Mouse (Mus musculus) adrenal gland, adult 2 months (tissue): ENCODE data around the gene Kank4. TPM values are rescaled to one million over a fixed set of nuclear protein-coding genes. Genes with fewer than 3 reads are reported as not detected.
"Not testable (repeated sequence)": the region's sequence is repeated elsewhere in the genome, so short reads cannot be mapped to it uniquely, and the experiment has no call there.

Source experiments
- DNase-seq: peaks from one replicate; pipeline ENCODE4 v3.0.0; 2021
- polyA plus RNA-seq: library from polyadenylated mRNA; depleted of rRNA; stranded (reverse); fragments of >200 nt; gene quantifications from 2 replicates; pipeline ENCODE4 v1.2.3, GENCODE M21; 2012
- total RNA-seq, 2 experiments: library from RNA; stranded (reverse); gene quantifications; 2 replicates each; pipeline ENCODE4 v1.2.3; 2021

Kank4 gene
- total and polyA plus RNA-seq, 3 experiments, result 2.2 to 3.9 (median 2.8) TPM

DNA sequence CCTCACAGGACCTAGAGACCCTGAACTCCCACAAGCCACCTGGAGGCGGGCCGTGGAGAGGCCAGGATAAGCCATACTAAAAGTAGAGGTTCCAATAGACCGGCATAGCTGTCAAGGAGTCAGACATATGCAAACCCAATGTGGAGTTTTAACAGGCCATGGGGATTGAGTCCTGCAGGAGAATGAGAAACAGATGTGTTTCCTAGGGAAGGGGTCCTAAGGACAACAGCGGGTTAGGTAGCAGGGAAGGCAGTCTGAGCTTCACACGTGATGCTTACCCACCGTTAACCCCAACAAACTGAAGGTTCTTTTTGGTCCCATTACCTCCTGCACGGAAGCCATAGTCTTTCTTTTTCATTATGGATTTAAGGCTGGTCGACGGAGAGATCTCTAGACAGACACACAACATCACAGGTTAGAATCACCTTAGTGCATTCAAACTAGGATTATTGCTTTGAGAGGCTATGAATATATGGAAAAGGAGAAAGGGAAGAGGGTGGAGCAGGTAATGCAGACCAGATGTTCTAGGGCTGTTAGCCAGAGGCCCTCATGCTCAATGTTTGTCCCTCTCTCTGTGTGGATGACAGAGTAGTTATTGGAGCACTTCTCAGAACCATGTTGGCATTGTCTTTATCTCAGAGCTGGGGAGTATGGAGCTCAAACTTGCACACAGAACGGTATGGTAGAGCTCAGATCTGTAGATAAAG is 40.5 kb downstream of the Kank4 start:
- DNase-seq, result no peak

DNA sequence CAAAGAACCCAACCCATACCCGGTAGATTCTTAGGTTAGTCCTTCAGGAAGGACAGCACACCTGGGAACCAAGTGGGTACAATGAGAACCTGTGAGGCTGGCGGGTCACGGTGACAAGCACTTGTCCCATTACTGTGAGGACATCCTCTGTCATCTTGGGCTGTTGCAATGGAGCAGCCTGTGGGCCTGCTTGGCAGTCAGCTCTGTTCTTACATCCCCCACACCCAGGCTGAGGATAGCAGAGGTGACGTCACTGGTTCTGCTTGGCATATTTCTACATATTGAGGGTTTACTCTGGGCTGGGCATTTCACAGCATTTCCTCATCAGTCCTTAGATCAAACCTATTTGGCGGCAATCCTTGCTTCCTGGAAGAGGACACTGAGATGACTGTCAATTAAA is 43.6 kb downstream of the Kank4 start:
- DNase-seq, result no peak

DNA sequence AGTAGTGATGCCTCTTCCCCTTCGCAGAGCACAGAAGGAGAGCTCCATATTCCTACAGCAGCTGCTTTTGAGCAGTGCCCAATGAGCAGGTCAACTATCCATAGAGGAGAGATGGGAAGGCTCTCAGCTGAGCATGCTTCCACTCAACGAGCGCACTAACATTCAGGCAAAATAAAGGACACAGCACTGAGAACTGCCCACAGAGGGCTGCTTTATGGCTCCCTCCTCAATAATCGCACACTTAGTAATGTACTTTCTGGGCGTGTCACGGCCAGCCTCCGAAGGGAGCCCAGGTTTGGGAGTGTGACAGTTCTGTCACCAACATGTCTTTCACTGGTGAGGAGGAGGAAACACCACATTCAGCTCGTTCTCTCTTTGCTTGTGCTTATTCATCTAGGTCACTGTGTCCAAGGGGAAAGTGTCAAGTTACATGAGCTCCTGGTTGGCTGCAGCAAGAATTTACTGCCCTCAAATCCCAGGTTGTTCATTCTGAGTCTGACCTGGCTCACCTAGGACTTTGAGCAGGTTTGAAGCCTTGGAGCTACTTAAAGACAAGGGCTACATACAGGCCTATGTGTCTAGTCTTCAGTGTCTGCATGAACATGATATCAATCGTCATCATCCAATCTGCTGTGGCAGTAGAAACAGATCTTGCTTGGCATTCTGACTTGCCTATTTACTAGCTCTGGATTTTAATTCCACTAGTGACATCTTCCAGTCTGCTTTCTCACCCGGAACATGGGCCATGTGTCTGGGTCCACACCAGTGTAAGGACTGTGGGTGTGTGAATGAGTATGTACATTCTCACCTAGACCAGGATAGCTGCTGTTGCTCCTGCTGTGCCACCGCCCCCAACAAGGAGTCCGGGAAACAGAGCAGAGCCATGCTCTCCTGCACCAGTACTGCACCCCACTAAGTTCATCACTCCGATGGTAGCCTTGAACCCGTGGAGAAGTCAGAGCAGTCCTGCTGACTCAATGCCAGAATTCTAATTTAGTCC is 49.9 kb downstream of the Kank4 start:
- no peak for DNase-seq

DNA sequence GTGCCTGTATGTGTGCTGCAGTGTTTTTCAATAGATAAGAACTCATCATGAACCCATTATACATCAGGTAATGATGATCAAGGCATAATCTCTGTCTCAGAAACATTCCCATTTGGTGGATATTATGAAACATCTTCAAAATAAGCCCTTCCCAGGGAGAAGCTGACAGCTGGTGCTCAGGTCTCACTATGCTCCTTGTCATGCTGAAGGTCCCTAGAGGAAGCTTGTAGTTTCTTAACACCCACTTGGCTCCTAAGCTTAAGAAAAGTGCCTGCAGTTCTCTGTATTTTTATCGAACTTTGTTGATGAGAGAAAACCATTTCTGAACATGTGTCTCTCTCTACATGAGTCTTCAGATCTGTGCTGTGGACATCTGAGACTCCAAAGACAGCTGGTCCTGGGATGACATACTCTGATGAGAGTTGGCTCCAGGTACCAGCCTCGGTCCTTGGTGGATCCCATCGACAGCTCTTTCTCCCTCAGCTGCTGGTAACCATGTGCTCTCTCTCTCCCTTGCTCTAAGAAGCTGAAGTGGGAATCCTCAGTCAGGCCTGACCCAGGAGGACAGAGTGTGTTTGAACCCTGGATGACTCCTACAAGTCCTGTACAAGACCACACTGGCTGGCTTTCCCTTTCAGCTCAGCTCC is 58.3 kb downstream of the Kank4 start:
- DNase-seq, result no peak

DNA sequence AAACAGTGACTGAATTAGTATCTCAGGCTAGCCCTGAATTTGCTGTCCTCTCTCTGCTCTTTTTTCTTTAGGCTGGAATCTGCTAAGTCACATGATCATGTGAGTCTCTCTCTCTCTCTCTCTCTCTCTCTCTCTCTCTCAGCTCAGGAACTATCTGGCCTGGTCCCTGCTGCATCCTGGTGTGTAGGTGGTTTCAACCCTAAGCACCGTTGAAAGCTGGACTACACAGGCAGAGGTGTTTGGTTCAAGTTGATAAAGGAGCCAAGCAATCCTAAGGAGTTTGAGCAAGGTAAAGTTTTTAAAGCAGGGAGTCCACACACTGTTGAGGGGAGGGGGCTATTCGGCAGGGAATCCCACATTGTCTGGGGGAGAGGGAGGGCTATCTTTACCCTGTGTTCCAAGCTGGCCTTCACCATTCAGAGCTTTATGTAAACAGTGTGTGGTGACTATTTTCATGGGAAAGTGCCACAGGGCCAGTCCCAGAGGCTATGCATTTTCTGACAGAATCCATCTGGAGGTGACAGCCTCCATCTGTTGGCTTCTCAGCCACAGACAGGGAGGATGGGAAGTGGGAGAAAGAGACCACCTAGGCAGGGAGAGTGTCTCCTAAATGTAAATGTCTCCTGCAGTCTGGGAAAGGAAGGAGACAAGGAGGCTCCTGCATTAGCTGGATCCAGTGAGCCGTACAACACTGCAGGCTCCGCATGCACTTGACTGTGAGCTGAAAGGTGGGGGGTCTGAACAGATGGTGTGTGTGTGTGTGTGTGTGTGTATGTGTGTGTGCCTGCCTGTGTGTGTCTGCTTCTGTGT is 59.1 kb downstream of the Kank4 start:
- no peak for DNase-seq

DNA sequence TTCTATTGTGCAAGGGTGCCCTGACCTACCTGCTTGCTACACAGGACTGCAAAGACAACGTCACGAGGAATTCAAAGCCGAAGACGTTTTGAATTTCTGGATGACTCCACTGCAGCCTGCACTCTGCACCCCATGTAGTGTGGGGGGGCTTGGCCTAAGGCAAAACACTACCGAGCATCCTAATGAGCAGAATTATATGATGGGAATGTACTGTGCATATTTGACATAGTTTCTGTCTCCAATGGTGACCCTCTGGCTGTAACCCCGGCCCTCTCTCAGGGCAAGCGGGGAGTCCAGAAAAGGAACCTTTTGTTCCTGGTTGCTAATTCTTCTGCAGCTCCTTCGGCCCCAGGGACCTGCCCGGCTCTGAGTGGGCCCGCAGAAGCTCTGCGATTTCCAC is 61.2 kb downstream of the Kank4 start:
- no peak for DNase-seq

DNA sequence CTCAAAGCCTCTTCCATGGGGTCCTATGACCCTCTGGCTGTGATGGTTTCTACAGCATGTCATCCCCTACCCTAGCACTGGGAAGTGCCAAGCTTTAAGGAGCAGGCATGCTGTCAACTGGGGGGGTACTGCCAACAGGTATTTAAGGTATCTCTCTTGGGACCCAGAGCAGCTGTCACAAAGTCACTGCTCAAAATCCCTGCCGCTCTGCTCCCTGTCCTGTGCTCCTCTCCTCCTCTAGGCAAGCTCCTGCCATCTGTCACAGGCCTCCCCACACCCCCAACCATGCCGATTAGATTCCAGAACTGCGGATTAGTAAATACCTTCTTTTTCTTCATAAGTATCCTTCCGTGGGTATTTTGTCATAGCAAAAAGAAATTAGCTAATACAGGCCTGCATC is 62.9 kb downstream of the Kank4 start:
- DNase-seq, result no peak

DNA sequence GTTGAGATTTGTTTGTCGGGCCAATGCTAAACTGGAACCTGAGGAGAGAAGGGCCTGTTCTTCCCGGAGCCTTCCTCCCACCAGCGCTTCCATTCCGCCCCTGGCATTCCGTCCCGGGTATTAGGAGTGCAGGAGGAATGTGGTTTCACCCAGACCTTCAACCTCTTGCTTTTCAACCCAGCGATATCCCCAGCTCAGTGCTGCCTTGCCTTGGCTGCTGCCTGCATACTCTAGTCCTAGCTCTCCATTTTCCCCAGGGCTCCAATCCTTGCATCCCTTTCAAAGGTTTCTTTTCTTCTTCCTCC is 73.5 kb downstream of the Kank4 start:
- DNase-seq, result no peak

DNA sequence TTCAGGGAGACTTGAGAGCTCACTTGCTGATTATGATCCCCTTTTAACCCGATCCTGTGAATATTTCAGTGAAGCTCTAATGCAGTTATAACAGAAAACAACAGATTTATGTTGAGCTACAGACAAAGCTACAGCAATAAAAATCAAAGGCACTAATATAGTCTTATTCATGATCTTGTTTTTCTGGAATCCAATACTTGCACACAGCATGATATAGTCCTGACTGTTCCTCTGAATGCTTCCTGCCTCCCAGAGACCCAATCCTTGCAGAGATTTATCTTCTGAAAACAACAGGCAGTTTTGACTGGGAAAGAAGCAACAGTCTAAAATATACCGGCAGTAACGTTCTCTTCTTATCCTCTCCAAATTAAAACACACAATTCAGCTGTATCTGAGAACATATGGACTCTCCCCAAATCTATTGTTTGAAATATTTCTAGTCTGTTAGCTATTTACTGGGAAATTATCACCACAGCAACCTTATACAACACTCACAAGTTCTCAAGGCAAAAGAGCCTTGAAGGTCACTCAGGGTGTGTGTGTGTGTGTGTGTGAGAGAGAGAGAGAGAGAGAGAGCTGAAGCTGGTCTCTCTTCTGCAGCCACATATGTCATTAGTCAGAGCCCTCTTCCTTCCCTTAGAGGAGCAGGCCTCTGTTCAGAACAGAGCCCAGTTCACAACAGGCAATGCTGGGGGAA is 74.0 kb downstream of the Kank4 start:
- no peak for DNase-seq

DNA sequence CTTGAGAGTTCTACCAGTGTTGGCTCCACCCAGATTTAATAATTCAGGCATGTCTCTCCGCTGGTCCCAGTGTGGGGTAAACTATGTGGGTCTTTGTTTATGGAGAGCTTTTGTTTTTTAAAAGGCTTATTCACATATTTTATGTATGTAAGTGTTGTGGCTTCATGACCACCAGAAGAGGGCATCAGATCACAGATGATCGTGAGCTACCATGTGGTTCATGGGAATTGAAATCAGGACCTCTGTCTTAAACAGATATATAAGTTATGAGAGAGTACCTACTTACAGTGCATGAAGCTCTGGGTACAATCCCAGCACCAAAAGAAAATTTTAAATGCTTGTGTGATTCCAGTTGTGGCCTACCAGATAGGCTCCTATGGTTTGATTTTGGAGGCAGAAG is 77.6 kb downstream of the Kank4 start:
- no peak for DNase-seq

DNA sequence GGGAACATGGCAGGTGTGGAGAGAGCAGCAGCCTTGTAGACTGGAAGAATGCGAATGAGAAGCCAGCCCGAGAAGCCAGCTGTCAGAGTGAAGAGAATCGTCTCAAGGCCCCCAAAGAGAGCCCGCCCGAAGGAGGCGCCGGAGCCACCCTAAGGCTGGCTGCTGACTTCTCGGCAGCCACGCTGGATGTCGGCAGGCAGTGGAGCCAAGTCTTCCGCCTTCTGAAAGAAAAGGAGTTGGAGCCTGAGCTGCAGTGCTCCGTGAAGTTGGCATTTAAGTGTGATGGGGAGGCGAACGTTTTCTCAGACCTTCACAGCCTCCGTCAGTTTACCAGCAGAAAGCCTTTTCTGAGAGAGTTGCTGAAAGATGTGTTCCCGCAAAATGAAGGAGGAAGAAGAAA is 83.7 kb downstream of the Kank4 start:
- no peak for DNase-seq

DNA sequence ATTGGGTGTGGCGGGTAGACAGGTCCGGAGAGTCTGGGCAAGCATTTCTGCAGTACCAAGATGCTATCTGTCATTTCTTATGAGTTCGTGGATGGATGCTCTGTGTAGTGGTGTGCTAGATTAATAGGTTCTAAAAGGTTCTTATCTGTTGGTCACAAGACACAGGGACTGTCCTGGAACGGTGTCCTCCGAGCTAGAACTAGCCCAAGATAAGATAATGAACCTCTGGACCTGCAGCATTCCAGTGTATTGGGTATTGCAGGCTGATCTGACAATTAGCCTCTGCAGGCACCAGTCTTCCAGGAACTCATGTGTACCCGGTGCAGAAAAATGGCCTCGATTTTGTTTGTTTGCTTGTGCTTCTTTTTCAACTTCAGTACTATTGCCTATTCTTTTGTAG is 88.6 kb downstream of the Kank4 start:
- no peak for DNase-seq

DNA sequence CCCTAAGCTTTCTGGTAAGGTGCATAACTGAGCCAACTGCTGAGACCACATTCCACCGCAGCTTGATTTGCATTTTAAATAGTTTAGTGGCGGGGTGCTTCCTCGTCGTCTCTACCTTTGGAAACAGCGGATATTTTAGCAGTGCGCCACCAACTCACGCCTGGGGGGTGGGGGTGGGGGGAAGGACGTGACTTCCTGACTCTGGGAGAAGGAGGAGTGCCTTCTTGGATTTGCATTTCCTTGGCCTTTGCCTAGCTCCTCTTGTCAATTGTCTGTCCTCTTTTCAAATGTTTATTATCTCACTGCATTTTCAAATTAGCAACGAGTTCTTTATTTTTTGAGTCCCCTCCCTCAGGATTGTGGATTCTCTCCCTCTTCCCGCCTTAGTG is 89.4 kb downstream of the Kank4 start:
- DNase-seq, result no peak

DNA sequence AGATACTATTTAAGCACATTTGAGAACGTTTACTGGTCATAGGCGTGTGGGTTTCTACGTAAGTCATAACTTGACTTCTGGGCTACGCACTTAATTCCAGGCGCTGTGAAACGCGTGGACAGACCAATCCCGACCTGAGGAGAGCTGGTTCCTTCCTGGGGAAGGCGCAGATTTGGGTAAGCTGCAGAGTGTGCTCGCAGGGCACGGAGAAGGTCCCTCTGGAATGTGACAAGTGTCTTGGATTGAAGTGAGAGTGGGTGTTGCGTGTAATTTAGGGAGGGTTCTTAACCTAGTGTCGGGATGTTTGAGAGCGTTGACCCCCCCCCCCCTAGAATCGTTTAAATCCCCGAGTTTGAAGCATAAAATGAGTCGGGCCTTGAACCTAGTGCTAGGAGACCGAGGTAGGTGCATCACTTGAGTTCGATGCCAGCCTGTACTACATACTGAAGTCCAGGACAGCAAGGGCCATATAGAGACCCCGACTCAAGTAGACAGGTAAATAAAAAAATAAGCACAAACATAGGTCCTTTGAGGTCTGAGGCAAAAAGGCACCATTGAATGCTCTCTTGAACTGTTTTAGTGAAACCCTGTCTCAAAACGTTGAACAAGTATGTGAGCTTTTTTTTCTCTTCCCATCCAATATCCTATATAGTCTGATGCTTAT is 89.9 kb downstream of the Kank4 start:
- DNase-seq, result no peak

DNA sequence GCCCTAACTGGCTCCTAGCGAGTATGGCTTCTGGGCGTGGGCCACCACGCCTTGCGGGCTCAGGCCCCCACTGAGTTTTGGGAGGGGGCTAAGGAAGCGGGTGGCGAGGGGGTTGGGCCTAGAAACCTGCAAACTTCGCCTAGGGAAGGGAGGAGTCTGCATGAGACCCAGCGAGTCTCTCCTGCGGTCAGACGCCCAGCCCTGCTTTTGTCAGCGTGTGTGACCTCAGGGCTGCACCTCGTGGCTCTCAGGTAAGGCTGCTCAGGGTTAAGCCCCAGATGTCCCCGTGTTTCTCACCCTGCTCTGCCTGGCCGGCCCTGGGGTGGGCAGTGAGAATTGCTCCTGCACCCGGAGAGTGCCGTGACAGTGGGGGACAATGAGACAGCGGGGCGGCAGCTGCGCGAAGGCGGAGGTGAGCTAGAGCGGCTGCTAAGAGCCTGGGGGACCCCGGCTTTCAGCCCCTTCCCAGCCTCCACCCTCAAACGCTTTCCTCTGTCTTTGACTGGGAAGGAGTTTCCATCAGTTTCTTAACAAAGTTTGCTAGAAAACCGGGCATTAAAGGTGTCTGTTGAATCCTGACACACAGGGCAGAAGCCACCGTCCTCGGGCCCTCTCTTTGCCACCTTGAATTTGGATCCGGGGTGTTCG is 90.6 kb downstream of the Kank4 start, which contains the start of gene L1td1:
Gene L1td1 (plus strand): TSS at position 145 of the 648 bp plus-strand sequence.
- DNase-seq, result no peak

DNA sequence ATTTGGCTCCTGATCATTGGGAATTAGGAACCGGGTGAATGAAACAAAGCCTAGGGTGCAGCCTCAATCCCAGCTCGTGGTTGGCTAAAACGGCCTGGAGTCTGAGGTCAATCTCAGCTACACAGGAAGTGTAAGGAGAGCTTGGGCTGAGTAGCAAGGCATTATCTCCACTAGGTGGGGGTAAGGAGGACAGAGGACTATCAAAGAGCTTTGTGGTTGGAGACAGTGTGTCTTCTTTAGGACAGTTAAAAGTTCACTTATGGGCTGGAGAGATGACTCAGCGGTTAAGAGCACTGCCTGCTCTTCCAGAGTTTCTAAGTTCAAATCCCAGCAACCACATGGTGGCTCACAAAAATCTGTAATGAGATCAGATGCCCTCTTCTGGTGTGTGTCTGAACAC is 91.9 kb downstream of the Kank4 start:
- no peak for DNase-seq

DNA sequence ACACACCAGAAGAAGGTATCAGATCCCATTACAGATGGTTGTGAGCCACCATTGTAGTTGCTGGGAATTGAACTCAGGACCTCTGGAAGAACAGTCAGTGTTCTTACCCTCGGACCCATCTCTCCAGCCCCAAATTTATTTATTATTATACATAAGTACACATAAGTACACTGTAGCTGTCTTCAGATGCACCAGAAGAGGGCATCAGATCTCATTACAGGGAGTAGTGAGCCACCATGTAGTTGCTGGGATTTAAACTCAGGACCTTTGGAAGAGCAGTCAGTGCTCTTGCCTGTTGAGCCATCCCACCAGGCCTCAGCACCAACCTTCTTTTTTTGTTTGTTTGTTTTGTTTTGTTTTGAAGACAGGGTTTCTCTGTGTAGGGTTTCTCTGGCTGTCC is 92.7 kb downstream of the Kank4 start:
- DNase-seq, result not testable (repeated sequence)

DNA sequence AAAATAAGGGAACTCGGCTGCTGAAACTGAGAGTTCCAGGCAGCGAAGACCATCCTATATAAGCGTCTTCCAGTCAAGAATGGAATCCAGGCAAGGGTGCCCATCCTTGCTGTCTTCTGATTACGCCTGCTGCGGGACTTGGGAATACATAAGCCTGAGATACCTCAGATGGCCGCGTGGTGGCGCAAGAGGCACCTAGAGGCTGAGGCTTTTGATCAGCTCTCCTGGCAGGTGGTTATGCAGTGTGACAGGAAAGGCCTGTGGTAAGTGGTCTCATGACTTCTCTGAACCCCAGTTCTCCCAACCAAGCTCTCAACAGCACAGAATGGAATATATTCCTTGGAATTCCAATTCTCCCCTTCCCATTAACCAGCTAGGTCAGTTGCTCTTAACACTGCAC is 94.9 kb downstream of the Kank4 start:
- peak; percentile 47 for DNase-seq

DNA sequence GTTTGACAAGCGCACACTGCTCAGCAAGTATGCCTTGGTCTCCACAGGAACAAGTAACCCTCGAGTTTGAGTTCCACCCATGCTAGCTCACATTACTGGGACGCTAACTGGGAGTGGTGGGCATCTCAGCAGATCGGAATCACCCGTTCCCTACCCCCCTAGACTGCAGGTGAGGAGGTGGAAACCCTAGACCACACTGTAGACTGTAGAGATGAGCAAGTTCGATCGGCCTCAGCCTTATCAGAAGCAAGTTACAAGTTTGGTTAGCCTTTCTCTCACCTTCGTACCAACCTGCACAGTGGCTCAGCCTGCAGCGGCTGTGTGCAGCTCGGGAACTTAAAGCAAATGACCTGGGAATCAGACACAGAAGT is 98.8 kb downstream of the Kank4 start:
- DNase-seq, result no peak
